Mouse (Mus musculus): Measurements from ENCODE around the gene Zbtb18. TPM values are rescaled to one million over a fixed set of nuclear protein-coding genes. Genes with fewer than 3 reads are reported as not detected.

Zbtb18 gene
- polyA plus RNA-seq, 1 experiment: 54.3 TPM

- Histone ChIP-seq H3ac (ENCODE audit: control insufficient read depth, insufficient read length) (no peak overlapping the region), H3K36me3 (ENCODE audit: control insufficient read depth, insufficient read depth) (no peaks in the 10 kb centered on the region), H3K79me2 (ENCODE audit: control insufficient read depth, insufficient read depth) (no peaks in the 10 kb centered on the region), H3K4me3 (no peak overlapping the region), H3K4me2 (ENCODE audit: low read depth) (no peak overlapping the region), H3K27me3 (ENCODE audit: control insufficient read depth, insufficient read depth, insufficient read length) (no peaks in the 10 kb centered on the region)
- TF ChIP-seq E2F4 (IDR thresholded peaks at IDR 0.05; ENCODE audit: insufficient read depth) (no peak), MYOG (IDR thresholded peaks at IDR 0.05; ENCODE audit: control insufficient read depth in 1 of 3, insufficient read depth in 1 of 3, insufficient read length in 2 of 3, low read depth in 2 of 3) (no peak), USF1 (IDR thresholded peaks at IDR 0.05; ENCODE audit: low read depth) (no peak), POLR2A (IDR thresholded peaks at IDR 0.05; ENCODE audit: insufficient read length, low read depth) (no peak), POLR2AphosphoS2 (IDR thresholded peaks at IDR 0.05; ENCODE audit: insufficient read length, low read depth) (no peak), MAX (IDR thresholded peaks at IDR 0.05; ENCODE audit: low read depth) (no peak), REST (IDR thresholded peaks at IDR 0.05; ENCODE audit: insufficient read depth, insufficient read length) (no peak), TCF12 (IDR thresholded peaks at IDR 0.05; ENCODE audit: insufficient read depth, poor library complexity, severe bottlenecking) (no peak), CEBPB (IDR thresholded peaks at IDR 0.05; ENCODE audit: insufficient read depth, poor library complexity, severe bottlenecking) (no peak), MYOD1 (IDR thresholded peaks at IDR 0.05; ENCODE audit: control insufficient read depth in 1 of 3, insufficient read length in 2 of 3, low read depth in 2 of 3) (no peak), TCF3 (IDR thresholded peaks at IDR 0.05; ENCODE audit: insufficient read length, low read depth) (no peak), SRF (IDR thresholded peaks at IDR 0.05; ENCODE audit: control insufficient read depth, insufficient read length, low read depth) (no peak)
Observed at GRCm38 (mm10) chr1:177410769-177411348, 31.3 kb upstream of the Zbtb18 start.

- no peaks in the 10 kb centered on the region for H3K79me2 ChIP-seq (ENCODE audit: control insufficient read depth, insufficient read depth)
Observed at GRCm38 (mm10) chr1:177411359-177412358, 30.5 kb upstream of the Zbtb18 start.

GRCm38 (mm10) chr1:177419331-177419730 is 22.8 kb upstream of the Zbtb18 start:
- Histone ChIP-seq H3ac (ENCODE audit: control insufficient read depth, insufficient read length) (no peak overlapping the region), H3K4me2 (ENCODE audit: low read depth) (no peak overlapping the region), H3K36me3 (ENCODE audit: control insufficient read depth, insufficient read depth) (no peaks in the 10 kb centered on the region), H3K4me3 (no peak overlapping the region), H3K27me3 (ENCODE audit: control insufficient read depth, insufficient read depth, insufficient read length) (peaks cover 22% of the 10 kb centered on the region), H3K79me2 (ENCODE audit: control insufficient read depth, insufficient read depth) (no peaks in the 10 kb centered on the region)
- no peak for TF ChIP-seq E2F4 (IDR thresholded peaks at IDR 0.05; ENCODE audit: insufficient read depth)
- no peak for TF ChIP-seq USF1 (IDR thresholded peaks at IDR 0.05; ENCODE audit: low read depth)
- no peak for TF ChIP-seq MYOG (IDR thresholded peaks at IDR 0.05; ENCODE audit: control insufficient read depth in 1 of 3, insufficient read depth in 1 of 3, insufficient read length in 2 of 3, low read depth in 2 of 3)
- no peak for TF ChIP-seq POLR2A (IDR thresholded peaks at IDR 0.05; ENCODE audit: insufficient read length, low read depth)
- no peak for TF ChIP-seq MAX (IDR thresholded peaks at IDR 0.05; ENCODE audit: low read depth)
- TF ChIP-seq TCF3 (IDR thresholded peaks at IDR 0.05; ENCODE audit: insufficient read length, low read depth): no peak
- TF ChIP-seq SRF (IDR thresholded peaks at IDR 0.05; ENCODE audit: control insufficient read depth, insufficient read length, low read depth): no peak
- TF ChIP-seq POLR2AphosphoS2 (IDR thresholded peaks at IDR 0.05; ENCODE audit: insufficient read length, low read depth): no peak
- TF ChIP-seq TCF12 (IDR thresholded peaks at IDR 0.05; ENCODE audit: insufficient read depth, poor library complexity, severe bottlenecking): no peak
- no peak for TF ChIP-seq REST (IDR thresholded peaks at IDR 0.05; ENCODE audit: insufficient read depth, insufficient read length)
- TF ChIP-seq MYOD1 (IDR thresholded peaks at IDR 0.05; ENCODE audit: control insufficient read depth in 1 of 3, insufficient read length in 2 of 3, low read depth in 2 of 3): no peak
- TF ChIP-seq CEBPB (IDR thresholded peaks at IDR 0.05; ENCODE audit: insufficient read depth, poor library complexity, severe bottlenecking): no peak

More at GRCm38 (mm10) chr1:177411359-177412358, 30.5 kb upstream of the Zbtb18 start:
- no peak overlapping the region for H3K4me2 ChIP-seq (ENCODE audit: low read depth)
- H3ac ChIP-seq (ENCODE audit: control insufficient read depth, insufficient read length): no peak overlapping the region
- H3K4me3 ChIP-seq: no peak overlapping the region
- no peaks in the 10 kb centered on the region for H3K36me3 ChIP-seq (ENCODE audit: control insufficient read depth, insufficient read depth)
- peak; percentile 52 for TF ChIP-seq REST (IDR thresholded peaks at IDR 0.05; ENCODE audit: insufficient read depth, insufficient read length)
- no peak for TF ChIP-seq POLR2AphosphoS2 (IDR thresholded peaks at IDR 0.05; ENCODE audit: insufficient read length, low read depth)
- no peak for TF ChIP-seq TCF12 (IDR thresholded peaks at IDR 0.05; ENCODE audit: insufficient read depth, poor library complexity, severe bottlenecking)
- TF ChIP-seq MYOG (IDR thresholded peaks at IDR 0.05; ENCODE audit: control insufficient read depth in 1 of 3, insufficient read depth in 1 of 3, insufficient read length in 2 of 3, low read depth in 2 of 3): no peak
- TF ChIP-seq USF1 (IDR thresholded peaks at IDR 0.05; ENCODE audit: low read depth): no peak
- peaks cover 2% of the 10 kb centered on the region for H3K27me3 ChIP-seq (ENCODE audit: control insufficient read depth, insufficient read depth, insufficient read length)

GRCm38 (mm10) chr1:177420126-177420525 is 22.0 kb upstream of the Zbtb18 start:
- Histone ChIP-seq H3K4me3 (no peak overlapping the region), H3K36me3 (ENCODE audit: control insufficient read depth, insufficient read depth) (no peaks in the 10 kb centered on the region), H3ac (ENCODE audit: control insufficient read depth, insufficient read length) (no peak overlapping the region), H3K4me2 (ENCODE audit: low read depth) (no peak overlapping the region), H3K79me2 (ENCODE audit: control insufficient read depth, insufficient read depth) (no peaks in the 10 kb centered on the region), H3K27me3 (ENCODE audit: control insufficient read depth, insufficient read depth, insufficient read length) (peaks cover 22% of the 10 kb centered on the region)
- TF ChIP-seq MAX (IDR thresholded peaks at IDR 0.05; ENCODE audit: low read depth): no peak
- TF ChIP-seq USF1 (IDR thresholded peaks at IDR 0.05; ENCODE audit: low read depth): no peak
- no peak for TF ChIP-seq SRF (IDR thresholded peaks at IDR 0.05; ENCODE audit: control insufficient read depth, insufficient read length, low read depth)
- no peak for TF ChIP-seq POLR2AphosphoS2 (IDR thresholded peaks at IDR 0.05; ENCODE audit: insufficient read length, low read depth)
- TF ChIP-seq REST (IDR thresholded peaks at IDR 0.05; ENCODE audit: insufficient read depth, insufficient read length): no peak
- no peak for TF ChIP-seq E2F4 (IDR thresholded peaks at IDR 0.05; ENCODE audit: insufficient read depth)
- no peak for TF ChIP-seq TCF12 (IDR thresholded peaks at IDR 0.05; ENCODE audit: insufficient read depth, poor library complexity, severe bottlenecking)
